Mouse (Mus musculus): ENCODE measurements around the gene Polr2a. TPM values are rescaled to one million over a fixed set of nuclear protein-coding genes. Genes with fewer than 3 reads are reported as not detected.

Gene Polr2a
- 74.6 and 76.6 TPM in 2 replicates for total RNA-seq (2023)

GRCm38 (mm10) chr11:69758478-69758970, at the start of gene Polr2a:
Gene Polr2a, minus strand, starts transcription at chr11:69758637.

GRCm38 (mm10) chr11:69804972-69805909, 46.8 kb upstream of the Polr2a start, which contains the start of gene Tmem102:
Gene Tmem102, minus strand, starts transcription at chr11:69805624.

GRCm38 (mm10) chr11:69801379-69801977, 43.0 kb upstream of the Polr2a start, which contains the start of gene Fgf11:
Gene Fgf11, minus strand, starts transcription at chr11:69801857.

GRCm38 (mm10) chr11:69795168-69795982, 36.9 kb upstream of the Polr2a start, which contains the start of gene Chrnb1:
Gene Chrnb1, minus strand, starts transcription at chr11:69795943.

GRCm38 (mm10) chr11:69765221-69766125, 7.0 kb upstream of the Polr2a start, which contains the start of gene Zbtb4:
Gene Zbtb4, plus strand, starts transcription at chr11:69765912.

GRCm38 (mm10) chr11:69761868-69762267, 3.4 kb upstream of the Polr2a start, which contains the start of gene Slc35g3:
Gene Slc35g3, minus strand, starts transcription at chr11:69761968.

GRCm38 (mm10) chr11:69695361-69696181, 62.9 kb downstream of the Polr2a start, which contains the start of the genes Tnfsf12 and Tnfsfm13:
Gene Tnfsf12, minus strand, starts transcription at chr11:69695849.
Gene Tnfsfm13, minus strand, starts transcription at chr11:69696098.

GRCm38 (mm10) chr11:69685526-69686148, 72.8 kb downstream of the Polr2a start, which contains the start of gene Tnfsf13:
Gene Tnfsf13, minus strand, starts transcription at chr11:69685784.

Other genes with a start within 250 kb of the Polr2a start
- 2.1 and 6.3 TPM in 2 replicates for gene Dnah2, start 209.5 kb downstream of the Polr2a start, total RNA-seq (2023)
- 0.23 and 0.28 TPM in 2 replicates for gene Efnb3, start 198.4 kb downstream of the Polr2a start, total RNA-seq (2023)
- gene Wrap53, start 178.4 kb downstream of the Polr2a start, total RNA-seq (2023), result 9.3 and 11.2 TPM in 2 replicates
- gene Trp53, start 178.3 kb downstream of the Polr2a start, total RNA-seq (2023), result 33.7 and 43.7 TPM in 2 replicates
- not detected in 2 replicates for gene Atp1b2, start 152.7 kb downstream of the Polr2a start, total RNA-seq (2023)
- not detected in 2 replicates for gene Shbg, start 140.7 kb downstream of the Polr2a start, total RNA-seq (2023)
- not detected in 2 replicates for gene Sat2, start 136.6 kb downstream of the Polr2a start, total RNA-seq (2023)
- gene Fxr2, start 125.6 kb downstream of the Polr2a start, total RNA-seq (2023), result 43.9 and 65.2 TPM in 2 replicates
- gene Sox15, start 103.3 kb downstream of the Polr2a start, total RNA-seq (2023), result 0.95 TPM in 1 of 2 replicates, not detected in the other
- 67.2 and 77.6 TPM in 2 replicates for gene Mpdu1, start 96.0 kb downstream of the Polr2a start, total RNA-seq (2023)
- gene Cd68, start 92.5 kb downstream of the Polr2a start, total RNA-seq (2023), result 79.5 and 104 TPM in 2 replicates
- 525 and 565 TPM in 2 replicates for gene Eif4a1, start 86.2 kb downstream of the Polr2a start, total RNA-seq (2023)
- 77.3 and 91.6 TPM in 2 replicates for gene Senp3, start 76.6 kb downstream of the Polr2a start, total RNA-seq (2023)
- 10.0 and 11.1 TPM in 2 replicates for gene Tnfsf13, start 72.9 kb downstream of the Polr2a start, total RNA-seq (2023)
- 7.3 and 8.2 TPM in 2 replicates for gene Tnfsf12, start 62.8 kb downstream of the Polr2a start, total RNA-seq (2023)
- 1.4 and 4.9 TPM in 2 replicates for gene Tnfsfm13, start 62.5 kb downstream of the Polr2a start, total RNA-seq (2023)
- gene Slc35g3, start 3.3 kb upstream of the Polr2a start, total RNA-seq (2023), result not detected in 2 replicates
- gene Zbtb4, start 7.3 kb upstream of the Polr2a start, total RNA-seq (2023), result 0.70 and 1.2 TPM in 2 replicates
- gene Chrnb1, start 37.3 kb upstream of the Polr2a start, total RNA-seq (2023), result 0.54 and 1.0 TPM in 2 replicates
- not detected in 2 replicates for gene Fgf11, start 43.2 kb upstream of the Polr2a start, total RNA-seq (2023)
- gene Tmem102, start 47.0 kb upstream of the Polr2a start, total RNA-seq (2023), result not detected in 2 replicates
- gene Gm39566, start 56.7 kb upstream of the Polr2a start, total RNA-seq (2023), result not detected in 2 replicates
- gene Spem2, start 59.8 kb upstream of the Polr2a start, total RNA-seq (2023), result not detected in 2 replicates
- gene Spem1, start 63.5 kb upstream of the Polr2a start, total RNA-seq (2023), result not detected in 2 replicates
- 0.88 and 1.8 TPM in 2 replicates for gene Nlgn2, start 79.1 kb upstream of the Polr2a start, total RNA-seq (2023)
- gene Tmem256, start 79.9 kb upstream of the Polr2a start, total RNA-seq (2023), result 76.0 and 86.7 TPM in 2 replicates
- 26.2 and 36.2 TPM in 2 replicates for gene Plscr3, start 87.7 kb upstream of the Polr2a start, total RNA-seq (2023)
- gene Tnk1, start 100.1 kb upstream of the Polr2a start, total RNA-seq (2023), result not detected in 2 replicates
- gene Tmem95, start 119.4 kb upstream of the Polr2a start, total RNA-seq (2023), result 0.84 TPM in 1 of 2 replicates, not detected in the other
- gene Kctd11, start 122.8 kb upstream of the Polr2a start, total RNA-seq (2023), result 6.8 TPM in 2 replicates
- 262 and 323 TPM in 2 replicates for gene Acap1, start 136.9 kb upstream of the Polr2a start, total RNA-seq (2023)
- gene 2810408A11Rik, start 142.3 kb upstream of the Polr2a start, total RNA-seq (2023), result 1.2 and 2.6 TPM in 2 replicates
- gene Neurl4, start 142.4 kb upstream of the Polr2a start, total RNA-seq (2023), result 17.7 and 25.0 TPM in 2 replicates
- 71.0 and 76.8 TPM in 2 replicates for gene Gps2, start 155.3 kb upstream of the Polr2a start, total RNA-seq (2023)
- gene Eif5a, start 163.3 kb upstream of the Polr2a start, total RNA-seq (2023), result 429 and 447 TPM in 2 replicates
- not detected in 2 replicates for gene Ybx2, start 177.2 kb upstream of the Polr2a start, total RNA-seq (2023)
- 0.20 TPM in 1 of 2 replicates, not detected in the other for gene Slc2a4, start 189.6 kb upstream of the Polr2a start, total RNA-seq (2023)
- not detected in 2 replicates for gene Cldn7, start 206.1 kb upstream of the Polr2a start, total RNA-seq (2023)
- gene Ctdnep1, start 222.5 kb upstream of the Polr2a start, total RNA-seq (2023), result 57.0 and 90.8 TPM in 2 replicates
- 24.6 and 25.4 TPM in 2 replicates for gene Elp5, start 223.9 kb upstream of the Polr2a start, total RNA-seq (2023)
- 585 and 586 TPM in 2 replicates for gene Gabarap, start 232.5 kb upstream of the Polr2a start, total RNA-seq (2023)
- 41.1 and 46.0 TPM in 2 replicates for gene Phf23, start 237.1 kb upstream of the Polr2a start, total RNA-seq (2023)
- 18.1 and 19.3 TPM in 2 replicates for gene Dvl2, start 242.0 kb upstream of the Polr2a start, total RNA-seq (2023)

Measured in neutrophil, adult 65 days (primary cell).